Mouse (Mus musculus) forebrain, embryonic 13.5 days (tissue): ENCODE measurements at regions not wholly inside any gene's neighbourhood (a gene's known extent, or its start where the extent isn't known, plus 50 kb on each side); places are given as distances from the start of the nearest gene placed in this dataset.
"Not testable (repeated sequence)": the region's sequence is repeated elsewhere in the genome, so short reads cannot be mapped to it uniquely, and the experiment has no call there.

ENCODE experiments used
- ATAC-seq: fragments of 200-750 bp; cut with Nextera tagmentation; 2 replicates; pipeline ENCODE4 v1.8.0; 2017
- H3K27ac ChIP-seq: fragments of 300-500 bp; sonication (generic); 2 replicates; pipeline ENCODE4 v1.5.1; 2015; ENCODE audit warnings: inconsistent platforms, mild to moderate bottlenecking, moderate library complexity
- H3K27me3 ChIP-seq: fragments of 300-500 bp; sonication (generic); 2 replicates; pipeline ENCODE4 v1.6.1; 2015; ENCODE audit warnings: mild to moderate bottlenecking, inconsistent platforms
- H3K36me3 ChIP-seq: fragments of 300-500 bp; sonication (generic); 2 replicates; pipeline ENCODE4 v1.6.1; 2015; ENCODE audit warnings: mild to moderate bottlenecking, inconsistent platforms; ENCODE audit not compliant: poor library complexity, severe bottlenecking
- H3K4me1 ChIP-seq: fragments of 300-500 bp; sonication (generic); 2 replicates; pipeline ENCODE4 v1.6.1; 2015; ENCODE audit warnings: inconsistent platforms
- H3K4me2 ChIP-seq: fragments of 300-500 bp; sonication (generic); 2 replicates; pipeline ENCODE4 v1.6.1; 2015; ENCODE audit warnings: inconsistent platforms, mild to moderate bottlenecking, moderate library complexity
- H3K4me3 ChIP-seq: fragments of 300-500 bp; sonication (generic); 2 replicates; pipeline ENCODE4 v1.5.1; 2015; ENCODE audit warnings: mild to moderate bottlenecking, inconsistent platforms
- H3K9ac ChIP-seq: fragments of 300-500 bp; sonication (generic); 2 replicates; pipeline ENCODE4 v1.6.1; 2015; ENCODE audit warnings: mild to moderate bottlenecking, inconsistent platforms
- H3K9me3 ChIP-seq: fragments of 300-500 bp; sonication (generic); replicated peaks from 2 replicates; pipeline ENCODE4 v1.6.1; 2016; ENCODE audit warnings: inconsistent platforms
- WGBS: fragments of 180-500 bp; shearing (Covaris S2); methylation state at CpG from one replicate; pipeline ENCODE4 v1.1.7; 2015; 5-methylcytosine and 5-hydroxymethylcytosine counted together

DNA sequence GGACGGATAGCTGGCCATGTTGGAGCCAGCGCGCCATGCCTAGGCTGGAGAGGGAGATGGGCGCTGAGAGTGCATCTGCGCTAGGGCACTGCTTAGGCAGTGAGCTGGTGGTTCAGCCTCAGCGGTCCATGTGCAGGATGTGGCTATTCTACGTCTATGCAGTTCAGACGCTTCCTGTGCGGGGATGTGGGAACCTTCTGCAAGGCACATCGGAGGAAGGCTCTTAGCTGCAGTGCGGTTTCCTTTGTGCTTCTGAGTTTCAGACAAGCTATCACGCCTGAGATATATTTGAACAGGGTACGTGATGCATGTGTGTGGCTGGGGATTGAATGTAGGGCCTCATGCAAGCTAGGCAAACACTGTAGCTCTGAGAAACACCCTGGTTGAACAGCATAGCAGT is 54.4 kb upstream of the Lrpprc start:
- H3K9me3 ChIP-seq, result no peaks in the 10 kb centered on the region
- no peak overlapping the region for H3K27ac ChIP-seq
- H3K4me3 ChIP-seq, result no peak overlapping the region
- WGBS, result 96% methylated on average over 13 of the region's 13 CpGs
- no peak overlapping the region for H3K9ac ChIP-seq
- no peaks in the 10 kb centered on the region for H3K36me3 ChIP-seq
- no peak overlapping the region for H3K4me2 ChIP-seq
- peaks cover 12% of the 10 kb centered on the region for H3K4me1 ChIP-seq
- no peak for ATAC-seq
- H3K27me3 ChIP-seq, result 0 out of 2 replicates have a peak, but pooled peaks cover 3% of the 10 kb centered on the region

DNA sequence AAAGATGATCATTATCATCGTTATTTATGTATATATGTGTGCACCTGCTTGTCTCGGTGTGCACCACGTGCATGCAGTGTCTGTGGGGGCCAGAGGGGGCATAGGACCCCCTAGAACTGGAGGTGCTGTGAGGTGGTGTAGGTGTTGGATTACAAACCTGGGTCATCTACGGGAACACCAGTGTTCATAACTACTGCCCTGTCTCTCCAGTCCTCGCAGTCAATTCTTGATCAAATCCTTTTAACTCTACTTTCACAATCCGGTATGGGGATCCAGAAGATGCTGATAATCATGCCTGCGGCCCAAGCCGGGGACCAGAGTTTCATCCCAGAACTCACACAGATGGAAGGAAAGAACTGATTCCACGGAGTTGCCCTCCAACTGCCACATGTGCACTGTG is 55.6 kb upstream of the Lrpprc start:
- Histone ChIP-seq H3K27ac (no peak overlapping the region), H3K4me1 (peaks cover 12% of the 10 kb centered on the region), H3K4me3 (no peak overlapping the region), H3K27me3 (0 out of 2 replicates have a peak, but pooled peaks cover 3% of the 10 kb centered on the region), H3K4me2 (no peak overlapping the region), H3K36me3 (no peaks in the 10 kb centered on the region), H3K9me3 (no peaks in the 10 kb centered on the region), H3K9ac (no peak overlapping the region)
- 91% methylated on average over 9 of the region's 9 CpGs for WGBS
- no peak for ATAC-seq

- ATAC-seq, result no peak
- H3K27me3 ChIP-seq, result 0 out of 2 replicates have a peak, but pooled peaks cover 3% of the 10 kb centered on the region
- no peak overlapping the region for H3K9ac ChIP-seq
- H3K4me3 ChIP-seq, result no peak overlapping the region
- H3K36me3 ChIP-seq, result no peaks in the 10 kb centered on the region
- WGBS, result 7% methylated on average over 14 of the region's 14 CpGs
- no peaks in the 10 kb centered on the region for H3K9me3 ChIP-seq
- H3K4me1 ChIP-seq, result peaks cover 12% of the 10 kb centered on the region
- H3K4me2 ChIP-seq, result peak overlapping the region; percentile 9; the same call in 1 of the 2 replicates
- H3K27ac ChIP-seq, result no peak overlapping the region
Observed at GRCm38 (mm10) chr17:84848385-84849030, 57.9 kb upstream of the Lrpprc start.

GRCm38 (mm10) chr17:84849031-84849405 is 58.4 kb upstream of the Lrpprc start:
- Histone ChIP-seq H3K27me3 (0 out of 2 replicates have a peak, but pooled peaks cover 3% of the 10 kb centered on the region), H3K4me3 (no peak overlapping the region), H3K27ac (no peak overlapping the region), H3K4me1 (peaks cover 12% of the 10 kb centered on the region), H3K9me3 (no peaks in the 10 kb centered on the region), H3K4me2 (peak overlapping the region; percentile 9; the same call in 1 of the 2 replicates), H3K36me3 (no peaks in the 10 kb centered on the region), H3K9ac (no peak overlapping the region)
- WGBS, result 41% methylated on average over 6 of the region's 6 CpGs
- no peak for ATAC-seq

GRCm38 (mm10) chr17:84850464-84850863 is 59.9 kb upstream of the Lrpprc start:
- Histone ChIP-seq H3K4me1 (peaks cover 12% of the 10 kb centered on the region), H3K27me3 (0 out of 2 replicates have a peak, but pooled peaks cover 3% of the 10 kb centered on the region), H3K4me3 (no peak overlapping the region), H3K36me3 (no peaks in the 10 kb centered on the region), H3K4me2 (no peak overlapping the region), H3K9me3 (no peaks in the 10 kb centered on the region), H3K9ac (no peak overlapping the region), H3K27ac (no peak overlapping the region)
- WGBS, result 78% methylated on average over 5 of the region's 5 CpGs
- ATAC-seq, result no peak

DNA sequence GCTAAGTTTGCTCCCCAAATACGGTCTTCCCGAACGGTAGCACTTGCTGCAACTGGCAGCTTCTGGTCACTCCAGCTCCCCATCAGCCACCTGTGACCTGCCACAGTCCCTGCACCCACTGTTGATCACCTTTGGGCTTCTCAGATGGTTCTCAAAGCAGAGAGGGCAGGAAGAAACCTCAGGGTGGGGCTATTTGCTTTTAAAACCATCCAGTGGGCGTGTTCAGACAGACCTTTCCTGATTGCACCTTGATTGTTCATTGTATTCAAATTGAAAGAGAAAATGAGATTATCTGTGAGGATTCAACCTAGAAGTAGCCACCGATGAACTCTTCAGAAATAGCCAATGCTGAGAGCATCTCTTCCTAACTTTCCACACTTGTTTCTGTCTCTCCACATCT is 60.3 kb upstream of the Lrpprc start:
- Histone ChIP-seq H3K9ac (no peak overlapping the region), H3K4me1 (peaks cover 12% of the 10 kb centered on the region), H3K27me3 (0 out of 2 replicates have a peak, but pooled peaks cover 3% of the 10 kb centered on the region), H3K36me3 (no peaks in the 10 kb centered on the region), H3K9me3 (no peaks in the 10 kb centered on the region), H3K27ac (no peak overlapping the region), H3K4me3 (no peak overlapping the region), H3K4me2 (no peak overlapping the region)
- no peak for ATAC-seq
- WGBS, result 89% methylated on average over 5 of the region's 5 CpGs

GRCm38 (mm10) chr17:84856971-84857370 is 66.4 kb upstream of the Lrpprc start:
- Histone ChIP-seq H3K9ac (no peak overlapping the region), H3K4me1 (0 out of 2 replicates have a peak, but pooled peaks cover 3% of the 10 kb centered on the region), H3K36me3 (no peaks in the 10 kb centered on the region), H3K9me3 (no peaks in the 10 kb centered on the region), H3K4me3 (no peak overlapping the region), H3K27ac (no peak overlapping the region), H3K27me3 (no peaks in the 10 kb centered on the region), H3K4me2 (no peak overlapping the region)
- ATAC-seq, result no peak
- WGBS, result 87% methylated on average over 6 of the region's 6 CpGs

DNA sequence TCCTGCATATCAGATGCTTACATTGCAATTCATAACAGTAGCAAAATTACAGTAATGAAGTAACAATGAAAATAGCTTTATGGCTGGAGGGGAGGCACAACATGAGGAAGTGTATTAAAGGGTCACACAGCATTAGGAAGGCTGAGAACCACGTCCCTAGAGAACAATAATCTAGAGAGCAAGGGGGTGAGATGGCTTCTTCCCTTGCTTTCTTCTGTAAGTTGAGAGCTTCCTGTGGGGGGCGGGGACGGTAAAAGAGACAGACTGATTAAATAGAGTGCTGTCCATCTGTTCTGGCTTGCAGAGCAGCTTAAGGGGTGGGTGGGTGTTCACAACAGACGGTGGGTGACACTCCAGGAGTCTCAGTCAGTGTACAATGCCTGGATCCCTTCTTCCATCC is 68.2 kb upstream of the Lrpprc start:
- 53% methylated on average over 4 of the region's 4 CpGs for WGBS
- H3K4me3 ChIP-seq, result no peak overlapping the region
- no peak overlapping the region for H3K4me2 ChIP-seq
- no peaks in the 10 kb centered on the region for H3K9me3 ChIP-seq
- no peak overlapping the region for H3K9ac ChIP-seq
- H3K27ac ChIP-seq, result no peak overlapping the region
- H3K4me1 ChIP-seq, result 0 out of 2 replicates have a peak, but pooled peaks cover 3% of the 10 kb centered on the region
- H3K36me3 ChIP-seq, result no peaks in the 10 kb centered on the region
- no peak for ATAC-seq
- no peaks in the 10 kb centered on the region for H3K27me3 ChIP-seq

- H3K27ac ChIP-seq, result no peak overlapping the region
- no peaks in the 10 kb centered on the region for H3K27me3 ChIP-seq
- ATAC-seq, result no peak
- no peak overlapping the region for H3K4me3 ChIP-seq
- WGBS, result 73% methylated on average over 8 of the region's 8 CpGs
- H3K36me3 ChIP-seq, result no peaks in the 10 kb centered on the region
- no peak overlapping the region for H3K9ac ChIP-seq
- H3K4me2 ChIP-seq, result no peak overlapping the region
- H3K9me3 ChIP-seq, result no peaks in the 10 kb centered on the region
- H3K4me1 ChIP-seq, result 0 out of 2 replicates have a peak, but pooled peaks cover 3% of the 10 kb centered on the region
Observed at GRCm38 (mm10) chr17:84859916-84860315, 69.3 kb upstream of the Lrpprc start.

- Histone ChIP-seq H3K9me3 (no peaks in the 10 kb centered on the region), H3K36me3 (no peaks in the 10 kb centered on the region), H3K4me3 (no peak overlapping the region), H3K4me1 (0 out of 2 replicates have a peak, but pooled peaks cover 3% of the 10 kb centered on the region), H3K9ac (no peak overlapping the region), H3K27me3 (no peaks in the 10 kb centered on the region), H3K4me2 (no peak overlapping the region), H3K27ac (no peak overlapping the region)
- ATAC-seq, result no peak
- 85% methylated on average over 4 of the region's 4 CpGs for WGBS
Observed at GRCm38 (mm10) chr17:84860835-84861234, 70.2 kb upstream of the Lrpprc start.

- H3K9me3 ChIP-seq, ATAC-seq, H3K4me2 ChIP-seq, H3K36me3 ChIP-seq, H3K4me1 ChIP-seq, H3K27ac ChIP-seq, H3K27me3 ChIP-seq, H3K9ac ChIP-seq, H3K4me3 ChIP-seq: not testable (repeated sequence)
Observed at GRCm38 (mm10) chr17:84864231-84864630, 73.6 kb upstream of the Lrpprc start.

DNA sequence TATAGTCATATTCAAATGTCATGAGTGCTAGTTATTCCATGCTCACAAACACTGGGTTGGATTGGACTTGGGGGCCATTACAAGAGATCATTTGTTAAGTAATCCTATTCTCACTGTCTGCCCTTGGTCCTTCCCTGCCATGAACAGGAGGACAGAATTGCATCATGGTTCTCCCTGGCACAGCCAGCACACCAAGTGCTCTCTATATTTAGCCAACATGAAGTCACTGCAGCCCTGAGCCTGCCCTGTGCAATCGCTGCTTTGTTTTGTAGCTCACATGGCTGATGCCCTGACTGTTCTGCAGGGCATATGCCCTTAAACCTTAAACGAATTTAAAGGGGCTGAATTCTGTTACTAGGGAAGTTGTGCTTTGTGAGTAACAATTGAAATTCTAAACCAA is 74.6 kb upstream of the Lrpprc start:
- ATAC-seq, result no peak
- no peak overlapping the region for H3K9ac ChIP-seq
- H3K36me3 ChIP-seq, result no peaks in the 10 kb centered on the region
- 56% methylated on average over 2 of the region's 2 CpGs for WGBS
- no peaks in the 10 kb centered on the region for H3K27me3 ChIP-seq
- no peak overlapping the region for H3K4me3 ChIP-seq
- 0 out of 2 replicates have a peak, but pooled peaks cover 3% of the 10 kb centered on the region for H3K4me1 ChIP-seq
- H3K4me2 ChIP-seq, result no peak overlapping the region
- H3K9me3 ChIP-seq, result 0 out of 2 replicates have a peak, but pooled peaks cover 4% of the 10 kb centered on the region
- no peak overlapping the region for H3K27ac ChIP-seq

- 72% methylated on average over 3 of the region's 3 CpGs for WGBS
- H3K4me1 ChIP-seq, result 0 out of 2 replicates have a peak, but pooled peaks cover 2% of the 10 kb centered on the region
- H3K27me3 ChIP-seq, result no peaks in the 10 kb centered on the region
- 0 out of 2 replicates have a peak, but pooled peaks cover 4% of the 10 kb centered on the region for H3K9me3 ChIP-seq
- no peak overlapping the region for H3K4me3 ChIP-seq
- no peak overlapping the region for H3K27ac ChIP-seq
- no peak overlapping the region for H3K9ac ChIP-seq
- ATAC-seq, result no peak
- H3K36me3 ChIP-seq, result no peaks in the 10 kb centered on the region
- no peak overlapping the region for H3K4me2 ChIP-seq
Observed at GRCm38 (mm10) chr17:84865566-84865965, 75.0 kb upstream of the Lrpprc start.
